In genomic region chr10:75921026-75921725, GRCm38 (mm10) we compare ENCODE assay signal across 1 mouse cellular context.
TF ChIP-seq lines count a peak whose summit lies in the region.

Gene Smarcb1, minus strand, starts transcription at chr10:75921617.

TF ChIP-seq in CH12.LX, 34 proteins besides CTCF, POLR2A, EP300 and RAD21 (continued from another document):
- no peak for TF ChIP-seq JUN (IDR thresholded peaks at IDR 0.05; ENCODE audit: insufficient read depth, low read depth, low read length)
- peak; percentile 98 for TF ChIP-seq NRF1 (IDR thresholded peaks at IDR 0.05; ENCODE audit: low read depth, low read length)
- TF ChIP-seq ZNF384 (IDR thresholded peaks at IDR 0.05; ENCODE audit: low read depth, low read length) = no peak
- no peak for TF ChIP-seq MAZ (IDR thresholded peaks at IDR 0.05; ENCODE audit: low read depth, low read length)
- 0 out of 2 replicates have a peak, but pooled peaks have one; percentile 14 for TF ChIP-seq BHLHE40 (IDR thresholded peaks at IDR 0.05; ENCODE audit: low read depth, low read length)
- no peak for TF ChIP-seq IRF4 (IDR thresholded peaks at IDR 0.05; ENCODE audit: low read depth, low read length)
- peak; percentile 88 for TF ChIP-seq NELFE (IDR thresholded peaks at IDR 0.05; ENCODE audit: low read depth, low read length)
- TF ChIP-seq USF2 (conservative IDR thresholded peaks at IDR 0.05; ENCODE audit: low read depth, low read length) = no peak
TF ChIP-seq in CH12.LX: peak in this region for 12.
